ENCODE assay signal across 8 mouse cellular contexts in genomic region chr3:32708368-32709231, GRCm38 (mm10). TPM values are rescaled to one million over a fixed set of nuclear protein-coding genes. Genes with fewer than 3 reads are reported as not detected.
A peak's percentile ranks its signal among the peaks of the same experiment; 100 is the strongest.
DNase-seq lines count a peak whose midpoint lies in the region; ATAC-seq lines count a peak whose summit lies in the region.

No protein-coding gene starts in this region.

- WGBS in hindbrain, embryonic 14.5 days = under 1% methylated on average over 88 of the region's 90 CpGs

- H3K4me2 ChIP-seq in hindbrain, embryonic 14.5 days (replicated peaks) = peak overlapping the region; percentile 77

- H3K27ac ChIP-seq in hindbrain, embryonic 14.5 days = peak overlapping the region; percentile 86

- peak; percentile 100 for ATAC-seq in hindbrain, embryonic 14.5 days (ENCODE audit: low FRiP score)

- peak; percentile 100 for DNase-seq in R1 (ENCODE audit: low read depth, low spot score)
- peak; percentile 98 to 100 for DNase-seq in cerebellum, postnatal 25 days
- peak; percentile 83 to 93 for DNase-seq in frontal cortex, postnatal 25 days (ENCODE audit: low spot score in 2 of 2)
- peak; percentile 94 for DNase-seq in hindbrain, embryonic 14.5 days (ENCODE audit: low spot score)
- DNase-seq in layer of hippocampus, postnatal 36 days = peak; percentile 96 to 97
- DNase-seq in lung, postnatal 36 days = peak; percentile 99
- DNase-seq in retina, postnatal 1 day = peak; percentile 100
- DNase-seq in urinary bladder, adult 18-20 months (ENCODE audit: low spot score in 2 of 2) = peak; percentile 98 to 99

- H3K4me1 ChIP-seq in hindbrain, embryonic 14.5 days (replicated peaks; ENCODE audit: control insufficient read depth, insufficient read depth, low read length) = peaks cover 15% of the 10 kb centered on the region; the same call in 1 of the 2 replicates

- H3K9me3 ChIP-seq in hindbrain, embryonic 14.5 days (ENCODE audit: control insufficient read depth, low read length) = no peaks in the 10 kb centered on the region

- no peaks in the 10 kb centered on the region for H3K27me3 ChIP-seq in hindbrain, embryonic 14.5 days (ENCODE audit: control insufficient read depth, insufficient read depth, low read length)

- H3K9ac ChIP-seq in hindbrain, embryonic 14.5 days = peak overlapping the region; percentile 68

- H3K4me3 ChIP-seq in hindbrain, embryonic 14.5 days (replicated peaks; ENCODE audit: low read length) = peak overlapping the region; percentile 62

- peaks cover 20% of the 10 kb centered on the region for H3K36me3 ChIP-seq in hindbrain, embryonic 14.5 days (replicated peaks; ENCODE audit: control insufficient read depth, insufficient read depth)

RNA-seq across cellular contexts. Expression of gene Actl6a, which starts 2.5 kb away (rescaled TPM):
- 58.7 and 63.9 TPM in 2 replicates for polyA plus RNA-seq in hindbrain, embryonic 14.5 days (2014; fragmentation: Nextera tagmentation; extraction: Ambion mirVana)
- total RNA-seq in layer of hippocampus, postnatal 36 days (2021) = 10 to 100 TPM; 18.0 to 21.4 TPM

RNA-seq across cellular contexts. Expression of gene Ndufb5, which starts 28.2 kb away (rescaled TPM):
- 336 and 395 TPM in 2 replicates for polyA plus RNA-seq in hindbrain, embryonic 14.5 days (2014; fragmentation: Nextera tagmentation; extraction: Ambion mirVana)
- total RNA-seq in layer of hippocampus, postnatal 36 days (2021) = 100 to 1,000 TPM; 193 to 207 TPM

RNA-seq across cellular contexts. Expression of gene Mrpl47, which starts 28.8 kb away (rescaled TPM):
- polyA plus RNA-seq in hindbrain, embryonic 14.5 days (2014; fragmentation: Nextera tagmentation; extraction: Ambion mirVana) = 28.8 and 33.2 TPM in 2 replicates
- total RNA-seq in layer of hippocampus, postnatal 36 days (2021) = 10 to 100 TPM; 19.3 to 20.6 TPM

Comparison
In these comparisons a context has a peak if more than half of its experiments do, and no peak if none do; other contexts are left out.
1. Peak in every context shown above with its lines: DNase-seq, ATAC-seq, H3K4me3 ChIP-seq and H3K27ac ChIP-seq.